9 mouse cellular contexts compared by ENCODE assay signal in genomic region chr12:69723376-69723775, GRCm38 (mm10). TPM values are rescaled to one million over a fixed set of nuclear protein-coding genes. Genes with fewer than 3 reads are reported as not detected.
A peak's percentile ranks its signal among the peaks of the same experiment; 100 is the strongest.
DNase-seq lines count a peak whose midpoint lies in the region; ATAC-seq and TF ChIP-seq lines count a peak whose summit lies in the region.
"Had no signal": no experiment of that assay in that cellular context is flagged by ENCODE, and none has a peak within 500 bp of the region (broad histone marks: within the 10 kb centered on the region; RNA-seq: fewer than 3 reads in every experiment).

No protein-coding gene starts in this region.

- WGBS in limb, embryonic 14.5 days = 72% methylated on average over 2 of the region's 2 CpGs
- WGBS in stomach, embryonic 16.5 days = 45% methylated on average over 2 of the region's 2 CpGs

- no peak for TF ChIP-seq POLR2A in limb, embryonic 14.5 days (IDR thresholded peaks at IDR 0.05; ENCODE audit: borderline replicate concordance, extremely low read depth, insufficient read depth, insufficient read length)

- no peak for ATAC-seq in cerebellum, adult (ENCODE audit: insufficient number of reproducible peaks, low FRiP score, low TSS enrichment)
- no peak for ATAC-seq in limb, embryonic 14.5 days (ENCODE audit: low FRiP score, low read depth)
- ATAC-seq in stomach, embryonic 16.5 days (ENCODE audit: insufficient read depth, low FRiP score) = no peak

- peak overlapping the region; percentile 68 for H3K4me2 ChIP-seq in limb, embryonic 14.5 days (replicated peaks; ENCODE audit: low read depth, low read length, severe bottlenecking)
- H3K4me2 ChIP-seq in stomach, embryonic 16.5 days (ENCODE audit: low read depth, low read length) = peak overlapping the region; percentile 67

- no peak overlapping the region for H3K27ac ChIP-seq in limb, embryonic 14.5 days (replicated peaks; ENCODE audit: low read depth, low read length)
- no peak overlapping the region for H3K27ac ChIP-seq in stomach, embryonic 16.5 days (ENCODE audit: low read length)
- H3K27ac ChIP-seq: left cerebral cortex, adult 2 months had no signal

- no peak overlapping the region for H3K9ac ChIP-seq in limb, embryonic 14.5 days (ENCODE audit: low read depth, low read length, severe bottlenecking)
- no peak overlapping the region for H3K9ac ChIP-seq in stomach, embryonic 16.5 days (ENCODE audit: low read length)

- peak overlapping the region; percentile 78; the same call in 1 of the 2 replicates for H3K4me3 ChIP-seq in limb, embryonic 14.5 days (replicated peaks; ENCODE audit: low read length)
- peak overlapping the region; percentile 82 for H3K4me3 ChIP-seq in stomach, embryonic 16.5 days (replicated peaks; ENCODE audit: low read length)

- no peaks in the 10 kb centered on the region for H3K27me3 ChIP-seq in limb, embryonic 14.5 days (ENCODE audit: control insufficient read depth, insufficient read depth, low read length)
- no peaks in the 10 kb centered on the region for H3K27me3 ChIP-seq in stomach, embryonic 16.5 days (ENCODE audit: control insufficient read depth, insufficient read depth, low read length)

- peaks cover 19% of the 10 kb centered on the region for H3K36me3 ChIP-seq in limb, embryonic 14.5 days (ENCODE audit: control insufficient read depth, insufficient read depth, low read length)
- peaks cover 16% of the 10 kb centered on the region; the same call in 1 of the 2 replicates for H3K36me3 ChIP-seq in stomach, embryonic 16.5 days (ENCODE audit: control insufficient read depth, insufficient read depth, low read length)

- peaks cover 15% of the 10 kb centered on the region for H3K4me1 ChIP-seq in limb, embryonic 14.5 days (ENCODE audit: control insufficient read depth, insufficient read depth, low read length)
- peaks cover 12% of the 10 kb centered on the region; the same call in 1 of the 2 replicates for H3K4me1 ChIP-seq in stomach, embryonic 16.5 days (ENCODE audit: control insufficient read depth, insufficient read depth, low read length)

- H3K9me3 ChIP-seq in limb, embryonic 14.5 days (ENCODE audit: control insufficient read depth, low read length) = peaks cover 12% of the 10 kb centered on the region
- H3K9me3 ChIP-seq in stomach, embryonic 16.5 days (replicated peaks; ENCODE audit: control insufficient read depth, low read length) = 0 out of 2 replicates have a peak, but pooled peaks cover 10% of the 10 kb centered on the region

- DNase-seq in cerebellum, adult 11-12 months = peak; percentile 18
- peak; percentile 10 for DNase-seq in retina, postnatal 1 day
- DNase-seq in retina, embryonic 14.5 days (ENCODE audit: low spot score) = no peak
- DNase-seq in limb, embryonic 14.5 days (ENCODE audit: low spot score) = no peak
- DNase-seq in T-cell, adult 2 months (ENCODE audit: low spot score) = no peak
- DNase-seq in spleen, postnatal 36 days (ENCODE audit: low spot score in 2 of 2) = no peak

RNA-seq across cellular contexts. Expression of gene L2hgdh, which starts 1.3 kb away (rescaled TPM):
- 14.7 and 14.9 TPM in 2 replicates for polyA plus RNA-seq in limb, embryonic 14.5 days (2012; rRNA removed)
- polyA plus RNA-seq in limb, embryonic 14.5 days (2014; fragmentation: Nextera tagmentation; extraction: Ambion mirVana) = 14.5 and 17.4 TPM in 2 replicates
- polyA plus RNA-seq in stomach, embryonic 16.5 days (2015; fragmentation: Nextera tagmentation; extraction: Ambion mirVana) = 18.3 and 21.7 TPM in 2 replicates

RNA-seq across cellular contexts. Expression of gene Atp5s, which starts 1.4 kb away (rescaled TPM):
- polyA plus RNA-seq in limb, embryonic 14.5 days (2012; rRNA removed) = 26.1 and 29.4 TPM in 2 replicates
- polyA plus RNA-seq in limb, embryonic 14.5 days (2014; fragmentation: Nextera tagmentation; extraction: Ambion mirVana) = 30.8 and 36.1 TPM in 2 replicates
- 25.1 and 25.5 TPM in 2 replicates for polyA plus RNA-seq in stomach, embryonic 16.5 days (2015; fragmentation: Nextera tagmentation; extraction: Ambion mirVana)

RNA-seq across cellular contexts. Expression of gene Sos2, which starts 41.7 kb away (rescaled TPM):
- 34.4 and 37.1 TPM in 2 replicates for polyA plus RNA-seq in limb, embryonic 14.5 days (2012; rRNA removed)
- 13.3 and 13.5 TPM in 2 replicates for polyA plus RNA-seq in limb, embryonic 14.5 days (2014; fragmentation: Nextera tagmentation; extraction: Ambion mirVana)
- polyA plus RNA-seq in stomach, embryonic 16.5 days (2015; fragmentation: Nextera tagmentation; extraction: Ambion mirVana) = 8.2 and 11.8 TPM in 2 replicates

Comparison
In these comparisons a context has a peak if more than half of its experiments do, and no peak if none do; other contexts are left out.
1. DNase-seq: peak in cerebellum, adult 11-12 months (single experiment) and retina, postnatal 1 day (single experiment); none in retina, embryonic 14.5 days (single experiment), limb, embryonic 14.5 days (single experiment), T-cell, adult 2 months (single experiment) and spleen, postnatal 36 days (0 of 2).